Mouse (Mus musculus) thymus, postnatal 0 days (tissue): ENCODE measurements at regions not wholly inside any gene's neighbourhood (a gene's known extent, or its start where the extent isn't known, plus 50 kb on each side); places are given as distances from the start of the nearest gene placed in this dataset.
A peak's percentile ranks its signal among the peaks of the same experiment; 100 is the strongest.

Experiments used
- DNase-seq: peaks from one replicate; pipeline ENCODE4 v3.0.0-alpha.2; 2015; ENCODE audit warnings: low spot score

DNA sequence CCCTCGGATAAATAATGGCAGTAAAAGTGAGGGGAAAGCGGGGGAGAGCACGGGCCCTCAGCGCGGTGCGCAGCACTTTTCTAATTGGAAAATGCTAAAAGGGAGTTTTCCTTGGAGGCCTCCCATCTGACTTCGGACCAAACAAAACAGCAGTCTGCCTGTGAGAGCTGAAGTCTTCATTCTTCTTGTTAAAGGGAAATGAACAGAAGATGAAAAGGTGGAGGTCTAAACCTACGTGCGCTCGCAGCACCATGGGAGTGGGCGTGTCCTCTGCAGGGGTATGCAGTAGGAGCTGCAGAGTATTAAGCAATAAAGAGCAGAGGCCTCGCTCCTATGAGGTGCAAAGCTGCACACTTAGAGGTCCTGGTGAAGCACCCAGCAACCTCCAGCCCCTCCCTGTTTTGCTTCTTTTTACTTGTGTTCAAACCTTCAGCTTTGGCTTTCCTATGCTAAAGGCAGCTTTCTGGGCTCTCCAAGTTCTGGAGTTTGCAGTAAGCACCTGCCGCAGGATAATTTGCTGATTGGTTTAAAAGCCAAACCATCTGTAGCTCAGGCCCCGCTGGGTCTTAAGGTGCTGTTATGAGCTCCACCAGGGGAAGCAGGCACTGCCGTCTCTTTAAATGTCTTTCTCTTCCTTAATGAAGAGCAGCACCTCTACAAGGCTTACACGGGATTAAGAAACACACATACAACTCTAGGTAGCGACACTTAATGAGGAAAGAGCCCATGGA is 253.9 kb upstream of the Runx1 start:
- peak; percentile 13 for DNase-seq

DNA sequence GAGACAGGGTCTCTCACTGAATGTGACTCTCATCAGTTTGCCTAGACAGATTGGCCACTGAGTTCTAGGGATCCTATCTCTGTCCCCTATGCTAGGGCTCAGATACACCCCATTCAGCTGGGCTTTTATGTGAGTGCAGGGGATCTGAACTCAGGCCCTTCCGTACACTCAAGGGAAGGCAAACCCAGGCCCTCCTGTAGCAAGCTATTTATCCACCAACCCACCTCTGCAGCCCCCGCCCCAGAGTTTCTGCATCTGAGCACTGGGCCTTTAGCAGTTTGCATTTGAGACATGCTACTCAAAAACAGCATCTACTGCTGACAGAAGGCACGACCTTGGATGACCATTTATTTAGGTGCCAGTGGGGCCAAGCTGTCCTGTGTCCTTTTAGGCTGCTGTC is 253.0 kb upstream of the Runx1 start:
- no peak for DNase-seq

DNA sequence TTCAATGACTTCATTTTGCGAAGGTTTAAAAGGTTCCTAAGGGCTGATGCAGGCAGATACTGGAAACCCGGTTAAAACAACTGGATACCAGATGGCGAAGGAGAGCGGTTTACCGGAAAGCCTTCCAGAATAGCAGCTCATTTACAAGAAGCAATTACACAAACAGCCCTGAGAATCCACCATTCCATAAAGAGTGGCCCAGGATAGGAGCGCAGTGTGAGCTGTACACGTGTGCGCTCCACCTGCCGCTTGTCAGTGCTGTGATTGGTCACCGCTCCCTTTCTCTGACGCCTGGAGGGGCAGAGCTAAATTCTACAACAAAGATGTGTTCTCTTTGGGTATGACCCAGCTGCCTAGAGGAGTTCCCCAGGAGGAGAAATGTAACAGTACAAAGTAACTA is 249.5 kb upstream of the Runx1 start:
- DNase-seq, result no peak

DNA sequence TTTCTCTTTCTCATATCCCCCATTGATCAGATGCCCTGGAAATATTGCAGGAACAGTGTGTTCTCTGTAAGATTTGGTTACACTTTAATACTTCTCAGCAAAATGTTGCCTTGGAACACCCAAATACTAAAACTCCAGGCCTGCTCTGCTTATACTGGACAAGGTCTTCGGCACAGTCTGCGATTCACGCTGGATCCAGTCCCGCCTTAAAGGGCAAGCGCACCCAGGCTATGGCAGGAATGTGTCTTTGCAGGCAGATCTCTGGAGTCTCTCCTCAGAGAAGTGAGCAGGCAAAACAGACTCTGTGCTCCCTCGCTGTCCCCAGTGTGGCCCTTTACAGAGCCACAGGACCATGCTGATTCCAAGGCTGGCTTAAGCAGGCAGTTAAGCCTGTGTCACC is 246.2 kb upstream of the Runx1 start:
- no peak for DNase-seq

DNA sequence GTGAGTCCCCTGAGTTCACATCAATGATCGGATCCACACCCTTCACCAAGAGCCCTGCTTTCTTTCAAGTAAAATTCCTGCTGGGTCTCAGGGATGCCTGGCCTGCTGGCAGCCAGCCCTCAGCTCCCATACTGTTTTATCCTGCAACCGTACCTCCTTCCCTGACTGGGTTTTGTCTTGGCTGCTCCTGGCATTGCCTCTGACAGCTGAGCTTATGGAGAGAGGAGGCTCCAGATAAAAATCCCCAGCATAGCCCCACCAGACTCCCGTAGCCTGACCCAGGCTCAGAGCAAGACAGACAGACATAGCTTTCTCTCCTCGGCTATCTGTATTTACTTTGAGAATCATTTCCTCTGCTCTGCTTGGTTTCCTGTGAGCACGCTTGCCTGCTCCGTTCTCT is 245.8 kb upstream of the Runx1 start:
- DNase-seq, result no peak

DNA sequence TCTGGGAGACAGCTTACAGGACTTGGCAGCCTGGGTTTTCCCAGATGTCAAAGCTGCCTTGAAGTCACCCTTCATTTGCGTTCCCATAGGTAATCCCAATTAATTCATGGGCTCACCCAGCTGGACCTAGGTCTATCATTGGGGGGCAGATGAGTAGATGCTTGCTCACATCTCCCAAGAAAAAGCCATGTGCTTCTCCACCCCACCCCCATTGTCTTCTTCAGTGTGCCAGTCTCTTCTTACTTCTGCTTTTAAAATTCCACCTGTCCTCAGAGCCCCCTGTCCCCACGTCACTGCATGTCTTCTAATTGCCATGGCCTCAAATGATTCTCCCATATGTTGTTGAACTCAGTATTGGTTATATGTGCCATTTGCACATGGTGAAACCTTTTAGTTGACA is 240.9 kb upstream of the Runx1 start:
- no peak for DNase-seq

DNA sequence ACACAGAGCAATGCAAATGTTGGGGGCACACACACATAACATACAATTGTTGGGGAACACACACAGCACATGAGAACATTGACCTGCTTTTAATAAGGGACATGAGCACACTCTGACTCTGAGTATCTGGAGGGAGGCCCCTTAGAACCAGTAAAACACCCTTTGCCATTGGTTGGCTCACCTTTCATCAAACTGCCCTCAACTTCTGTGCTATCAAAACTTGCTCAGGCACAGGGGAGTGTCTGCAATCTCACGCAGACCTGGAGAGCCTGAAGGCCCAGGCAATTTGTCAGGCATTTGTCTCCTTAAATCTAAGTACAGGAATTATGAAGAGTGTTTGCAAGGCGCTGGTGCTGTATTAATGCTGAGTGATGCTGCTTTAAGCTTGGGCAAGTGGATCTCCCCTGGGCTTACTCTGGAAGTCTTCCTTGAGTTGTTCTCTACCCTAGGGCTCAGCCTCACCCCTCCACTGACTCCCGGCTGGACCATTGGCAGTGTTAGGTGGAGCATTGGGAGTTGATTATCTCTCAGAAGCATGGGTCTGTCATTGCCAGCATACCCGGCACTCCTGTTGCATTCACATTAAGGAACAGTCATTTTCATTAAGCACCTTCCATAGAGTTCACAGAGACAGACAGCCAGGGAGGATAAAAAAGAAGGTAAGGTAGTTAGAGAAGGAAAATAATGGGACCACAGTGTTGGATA is 235.7 kb upstream of the Runx1 start:
- no peak for DNase-seq

DNA sequence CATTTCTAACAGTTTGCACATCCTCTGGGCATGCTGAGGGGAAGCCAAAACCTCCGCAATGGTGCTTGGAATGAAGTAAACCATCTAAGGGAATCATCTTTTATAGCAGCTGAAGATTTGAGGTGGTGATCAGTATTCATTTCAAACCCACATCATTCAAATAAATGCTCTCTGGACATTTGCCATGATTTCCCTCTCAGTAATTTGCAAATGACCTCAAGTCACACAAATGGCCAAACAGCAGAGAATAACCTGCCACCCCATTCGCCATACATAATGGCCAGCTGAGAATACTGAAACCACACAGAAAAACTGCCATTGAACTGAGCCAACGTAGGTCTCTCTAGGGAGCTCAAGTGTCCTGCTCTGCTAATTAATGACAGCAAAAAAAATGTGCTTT is 230.3 kb upstream of the Runx1 start:
- DNase-seq, result no peak

DNA sequence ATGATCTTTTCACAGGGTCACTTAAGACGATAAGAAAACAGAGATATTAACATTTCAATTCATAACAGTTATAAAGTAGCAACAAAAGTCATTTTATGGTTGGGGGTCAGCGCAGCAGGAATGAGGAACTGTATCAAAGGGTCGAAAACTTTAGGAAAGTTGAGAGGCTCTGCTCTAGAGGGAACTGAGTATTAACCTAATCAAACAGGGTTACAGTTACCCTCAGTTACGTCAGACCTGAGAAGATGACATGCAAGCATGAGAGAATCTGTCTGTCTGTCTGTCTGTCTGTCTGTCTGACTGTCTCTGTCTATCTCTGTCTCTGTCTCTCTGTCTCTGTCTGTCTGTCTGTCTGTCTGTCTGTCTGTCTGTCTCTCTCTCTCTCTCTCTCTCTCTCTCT is 229.6 kb upstream of the Runx1 start:
- DNase-seq, result no peak

DNA sequence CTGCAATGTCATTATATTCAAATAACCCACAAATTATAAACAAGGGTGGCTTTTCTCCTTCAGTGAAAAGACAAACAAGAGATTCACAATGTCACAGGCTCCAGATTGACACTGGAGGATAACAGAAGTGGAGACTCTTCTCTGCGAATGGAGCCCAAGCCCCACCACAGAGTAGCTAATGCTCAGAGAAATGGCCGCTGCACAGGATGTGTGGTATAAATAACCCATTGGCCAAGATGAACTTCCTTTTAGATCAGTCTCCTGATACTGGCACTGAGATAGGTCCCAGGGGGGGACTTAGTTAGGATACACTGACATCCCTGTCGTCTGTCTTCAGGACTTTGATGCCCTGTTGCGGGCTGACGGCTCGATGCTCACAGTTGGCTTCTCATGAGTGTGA is 225.3 kb upstream of the Runx1 start:
- peak; percentile 42 for DNase-seq

DNA sequence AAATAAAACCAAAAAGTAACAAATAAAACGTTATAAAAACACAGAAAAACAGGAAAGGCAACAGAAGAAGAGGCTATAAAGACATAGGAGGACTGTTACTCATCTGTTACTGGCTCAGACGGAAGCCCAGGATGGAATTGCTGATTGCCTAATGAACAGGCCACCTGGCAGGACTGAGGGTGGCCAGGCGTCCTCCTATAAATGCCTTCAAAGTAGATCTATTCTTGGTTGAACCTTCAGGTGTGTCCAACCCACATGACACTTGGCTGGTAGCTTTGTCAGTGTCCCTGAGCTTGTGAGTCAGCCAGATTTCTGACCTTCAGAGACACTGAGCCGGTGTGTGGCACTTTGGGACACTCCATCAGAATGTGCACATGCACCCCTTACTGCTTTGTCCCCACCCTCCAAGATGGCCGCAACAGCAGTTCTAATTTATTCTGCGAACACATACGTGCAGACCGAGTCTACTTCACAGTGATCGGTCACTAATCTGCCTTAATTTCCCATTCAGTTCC is 222.5 kb upstream of the Runx1 start:
- no peak for DNase-seq

DNA sequence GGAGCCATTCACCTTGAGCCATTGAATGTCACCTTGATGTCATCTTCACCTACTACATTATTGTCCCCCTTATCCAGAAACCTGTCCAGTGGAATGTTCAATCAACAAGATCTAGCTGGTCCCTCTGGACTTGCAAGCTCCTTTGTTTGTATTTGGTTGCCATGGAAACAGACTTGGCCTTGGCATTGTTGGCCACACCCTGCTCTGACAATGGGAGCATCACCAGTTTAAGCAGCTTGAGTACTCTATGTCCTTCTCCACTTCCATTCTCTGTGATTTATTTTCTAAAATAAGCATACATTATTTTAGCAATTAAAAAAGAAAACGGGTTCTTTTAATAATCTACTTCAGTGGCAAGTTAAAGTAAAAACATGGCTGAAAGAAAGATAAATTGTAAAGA is 221.6 kb upstream of the Runx1 start:
- no peak for DNase-seq

DNA sequence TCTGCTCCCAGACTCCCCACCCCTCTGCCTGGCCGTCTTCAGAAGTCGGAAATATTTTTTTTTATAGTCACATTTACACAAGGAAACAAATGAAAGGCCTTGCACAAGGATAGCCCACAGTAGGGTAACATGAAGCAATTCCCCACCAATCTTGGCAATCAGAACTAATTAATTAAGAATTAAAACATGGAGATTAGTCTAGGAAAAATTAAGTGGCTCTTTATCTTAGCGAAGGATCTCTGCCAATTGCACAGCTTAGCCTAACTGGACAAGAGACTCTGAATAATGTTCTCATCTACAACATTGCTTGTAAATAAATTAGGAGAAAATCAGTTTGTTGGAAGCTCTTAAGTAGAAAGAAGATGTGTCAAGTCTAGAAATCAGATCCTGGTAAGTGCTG is 220.3 kb upstream of the Runx1 start:
- no peak for DNase-seq

DNA sequence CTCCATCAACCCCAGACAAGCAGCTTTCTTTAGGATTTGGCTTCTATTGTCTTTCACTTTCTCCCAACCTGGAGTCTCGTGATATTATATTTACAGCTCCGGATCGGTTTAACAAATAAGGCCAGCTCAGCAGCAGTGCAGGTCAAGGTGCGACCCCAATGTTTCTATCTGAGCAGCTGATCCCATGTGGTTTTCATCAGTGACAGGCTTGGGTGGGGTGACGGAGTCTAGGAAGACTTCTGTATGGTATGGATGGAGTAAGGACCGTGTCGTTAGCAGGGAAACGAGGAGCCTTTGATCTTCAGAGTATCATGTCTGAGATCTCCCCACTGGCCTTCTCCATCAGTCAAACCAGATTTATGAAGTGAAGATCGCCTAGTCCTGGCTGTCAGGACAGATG is 217.4 kb upstream of the Runx1 start:
- no peak for DNase-seq

DNA sequence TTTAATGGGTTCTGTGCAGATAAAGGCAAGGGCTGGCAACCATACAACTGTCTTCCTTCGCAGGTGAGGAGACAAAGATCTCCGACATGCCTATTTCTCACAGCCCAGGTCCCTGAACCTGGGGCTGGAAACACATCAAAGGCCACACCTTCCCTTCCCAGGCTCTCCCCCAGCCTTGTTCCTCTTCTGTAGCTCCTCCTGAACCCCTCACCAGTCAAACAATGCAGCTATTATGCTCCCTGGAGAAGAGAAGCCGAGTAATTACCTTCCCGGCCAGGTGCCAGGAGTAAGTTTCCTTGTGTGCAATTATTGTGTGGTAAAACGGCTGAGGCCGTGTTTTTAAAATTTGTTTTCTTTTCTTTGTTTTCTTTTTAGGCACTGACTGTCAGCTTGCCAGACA is 217.0 kb upstream of the Runx1 start:
- no peak for DNase-seq

DNA sequence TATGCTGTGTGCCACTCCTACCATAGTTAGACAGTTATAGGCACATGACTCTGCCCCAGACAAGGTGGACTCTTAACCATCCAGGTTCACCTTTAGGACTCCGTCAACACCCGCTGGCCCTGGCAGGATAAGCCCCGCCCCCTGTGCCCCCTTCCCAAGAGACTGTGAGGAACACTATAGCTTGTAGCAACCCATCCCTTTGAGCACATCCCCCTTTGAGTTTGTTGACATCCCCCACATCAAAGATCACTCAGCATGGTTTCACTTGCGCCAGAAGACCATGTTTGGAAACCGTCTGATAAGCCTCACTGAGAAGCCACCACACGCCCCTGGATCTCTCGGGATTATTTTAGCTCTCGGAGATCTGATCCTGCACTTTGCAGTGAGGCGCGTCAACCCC is 216.5 kb upstream of the Runx1 start:
- DNase-seq, result no peak

DNA sequence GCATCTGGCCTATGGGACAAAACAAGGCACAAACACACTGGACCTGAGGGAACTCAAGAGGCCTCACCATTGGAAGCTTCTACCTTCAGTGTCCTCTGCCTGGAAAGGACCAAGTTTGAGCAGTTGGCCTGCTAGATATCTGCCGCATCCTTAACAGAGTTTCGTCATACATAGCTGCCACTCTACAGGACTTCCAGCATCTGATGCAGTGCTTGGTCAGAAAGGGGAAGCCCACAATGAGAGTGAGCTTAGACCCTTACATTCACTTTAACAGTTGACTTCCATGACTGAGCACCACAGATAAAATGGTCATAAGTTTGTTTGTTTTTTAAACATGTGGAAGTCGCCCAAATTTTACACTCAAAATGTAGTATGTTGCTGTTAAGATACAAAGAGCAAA is 215.9 kb upstream of the Runx1 start:
- no peak for DNase-seq

DNA sequence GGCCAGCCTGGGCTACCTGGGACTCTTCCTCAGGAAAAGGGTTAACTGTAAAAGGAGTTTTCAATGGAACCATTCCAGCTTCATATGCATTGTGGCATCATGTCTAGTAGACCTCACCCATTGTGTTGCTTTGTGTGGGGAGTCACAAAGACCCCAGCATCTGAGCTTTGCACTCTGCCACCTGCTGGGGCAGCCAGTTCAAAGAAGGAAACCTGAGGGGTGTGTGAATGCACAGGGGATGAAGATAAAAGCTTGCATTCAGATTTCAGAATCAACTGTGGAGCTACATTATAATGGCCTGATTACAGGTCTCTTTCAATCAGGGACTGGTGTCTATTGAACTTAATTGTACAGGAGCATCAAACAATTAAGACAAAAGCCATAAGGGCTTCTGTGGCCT is 215.4 kb upstream of the Runx1 start:
- peak; percentile 41 for DNase-seq

DNA sequence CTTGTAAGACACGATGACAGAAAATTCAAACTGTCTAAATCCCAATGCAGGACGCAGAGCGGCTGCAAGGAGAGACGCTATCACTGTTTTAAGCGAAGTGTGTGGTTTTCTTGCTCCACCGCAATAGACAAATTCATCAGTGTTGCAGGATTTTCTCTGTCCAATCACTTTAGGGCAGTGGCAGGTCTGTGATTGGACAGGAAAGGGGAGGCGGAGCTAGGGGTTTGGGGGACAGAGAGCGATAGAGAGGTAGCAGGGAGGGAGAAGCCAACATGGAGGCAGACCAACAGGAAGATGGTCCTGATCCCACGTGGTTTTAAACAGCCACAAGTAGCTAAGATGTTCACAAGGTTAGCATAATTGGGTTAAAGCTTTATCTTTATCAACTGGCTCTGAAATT is 209.7 kb upstream of the Runx1 start:
- DNase-seq, result peak; percentile 26

DNA sequence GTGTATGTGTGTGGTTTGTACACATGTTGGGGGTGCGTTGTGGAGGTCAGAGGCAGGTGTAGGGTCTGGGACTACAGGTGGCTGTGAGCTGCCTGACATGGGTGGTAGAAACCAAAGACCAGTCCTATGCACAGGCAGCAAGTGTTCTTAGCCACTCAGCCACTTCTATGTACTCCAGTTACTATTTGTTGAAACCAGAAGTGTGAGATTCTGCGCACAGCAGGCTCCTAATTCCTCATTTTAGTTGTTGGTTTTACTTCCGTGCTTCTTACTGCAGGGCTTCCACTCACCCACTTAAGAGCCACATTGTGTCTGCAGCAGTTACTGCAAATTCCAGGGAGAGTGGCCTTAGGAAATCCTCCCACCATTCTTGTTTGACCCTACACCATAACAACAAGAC is 208.0 kb upstream of the Runx1 start:
- DNase-seq, result no peak

DNA sequence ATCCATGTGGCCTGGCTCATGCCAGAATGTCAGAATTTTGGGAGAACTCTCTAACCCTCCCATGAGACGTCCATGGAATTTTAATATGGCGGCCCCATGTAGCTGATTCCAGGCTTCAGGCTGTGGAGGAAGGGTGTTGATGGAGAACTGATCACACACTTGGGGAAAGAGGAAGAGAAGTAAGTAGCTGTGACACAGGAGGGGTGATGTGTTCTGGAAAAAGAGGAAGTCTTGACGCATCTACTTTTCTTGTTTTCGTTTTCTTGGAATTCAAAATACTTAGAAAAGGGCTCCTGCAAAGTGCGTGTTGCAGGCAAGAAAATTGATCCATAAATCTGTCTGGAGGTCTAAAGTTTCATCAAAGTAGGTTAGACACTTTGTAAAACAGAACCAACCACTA is 205.7 kb upstream of the Runx1 start:
- no peak for DNase-seq

DNA sequence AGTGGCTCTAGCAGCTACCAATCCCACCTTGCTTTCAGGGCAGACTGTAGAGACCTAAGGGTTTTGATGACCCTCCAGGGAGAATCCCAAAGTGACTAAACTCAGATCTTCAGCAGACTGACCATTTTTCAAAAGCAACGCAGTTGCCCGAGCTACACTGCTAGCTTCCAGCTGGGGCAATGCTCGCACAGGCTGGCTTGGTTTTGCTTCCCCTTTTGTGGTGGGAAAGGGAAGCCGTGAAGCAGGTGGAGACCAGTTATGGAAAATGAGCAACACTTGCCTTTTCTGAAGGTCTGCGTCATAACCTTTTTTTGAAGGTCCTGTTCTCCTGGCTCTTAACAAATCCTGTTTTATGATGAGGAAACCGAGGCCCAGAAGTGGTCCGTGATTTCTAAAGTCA is 202.7 kb upstream of the Runx1 start:
- no peak for DNase-seq

DNA sequence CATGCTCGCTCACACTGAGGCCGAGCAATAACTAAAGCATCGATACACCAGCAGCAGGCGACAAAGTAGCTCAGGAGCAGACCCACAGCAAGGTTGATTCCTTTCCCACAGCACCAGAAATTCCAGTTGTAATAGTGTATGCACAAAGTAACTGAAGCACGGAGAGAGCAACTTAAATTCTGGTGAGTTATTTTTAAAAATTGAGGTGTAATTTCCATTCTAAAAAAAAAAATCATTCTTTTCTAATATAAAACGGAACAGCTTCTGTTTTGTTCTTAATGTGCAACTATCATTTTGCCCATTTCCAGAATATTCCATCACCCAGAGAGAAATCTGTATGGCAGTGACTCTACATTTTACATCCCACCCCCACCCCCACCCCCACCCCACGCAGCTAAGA is 202.1 kb upstream of the Runx1 start:
- DNase-seq, result no peak
